Mouse (Mus musculus): ENCODE measurements around the gene Fam240b.
"Not testable (repeated sequence)": the region's sequence is repeated elsewhere in the genome, so short reads cannot be mapped to it uniquely, and the experiment has no call there.

The Fam240b gene

GRCm38 (mm10) chr13:64497692-64498091, at the start of gene Fam240b:
Gene Fam240b (minus strand): TSS chr13:64497792.
- DNase-seq (ENCODE audit: low spot score): no peak

GRCm38 (mm10) chr13:64530139-64530538, 32.5 kb upstream of the Fam240b start:
- DNase-seq (ENCODE audit: low spot score): no peak

GRCm38 (mm10) chr13:64526515-64527285, 29.1 kb upstream of the Fam240b start:
- peak; percentile 24 for DNase-seq (ENCODE audit: low spot score)

- DNase-seq (ENCODE audit: low spot score): no peak
Observed at GRCm38 (mm10) chr13:64514247-64514646, 16.7 kb upstream of the Fam240b start.

- no peak for DNase-seq (ENCODE audit: low spot score)
Observed at GRCm38 (mm10) chr13:64511616-64512015, 14.0 kb upstream of the Fam240b start.

- no peak for DNase-seq (ENCODE audit: low spot score)
Observed at GRCm38 (mm10) chr13:64507361-64507760, 9.8 kb upstream of the Fam240b start.

- DNase-seq (ENCODE audit: low spot score): no peak
Observed at GRCm38 (mm10) chr13:64502833-64503232, 5.2 kb upstream of the Fam240b start.

- no peak for DNase-seq (ENCODE audit: low spot score)
Observed at GRCm38 (mm10) chr13:64493586-64493985, 4.0 kb downstream of the Fam240b start.

GRCm38 (mm10) chr13:64489886-64490285, 7.7 kb downstream of the Fam240b start:
- DNase-seq (ENCODE audit: low spot score): no peak

GRCm38 (mm10) chr13:64479960-64480359, 17.6 kb downstream of the Fam240b start:
- no peak for DNase-seq (ENCODE audit: low spot score)

- no peak for DNase-seq (ENCODE audit: low spot score)
Observed at GRCm38 (mm10) chr13:64477968-64478367, 19.6 kb downstream of the Fam240b start.

GRCm38 (mm10) chr13:64467886-64468285, 29.7 kb downstream of the Fam240b start:
- no peak for DNase-seq (ENCODE audit: low spot score)

- no peak for DNase-seq (ENCODE audit: low spot score)
Observed at GRCm38 (mm10) chr13:64465166-64465565, 32.4 kb downstream of the Fam240b start.

GRCm38 (mm10) chr13:64462581-64462980, 35.0 kb downstream of the Fam240b start:
- DNase-seq (ENCODE audit: low spot score): no peak

GRCm38 (mm10) chr13:64458181-64458580, 39.4 kb downstream of the Fam240b start:
- DNase-seq (ENCODE audit: low spot score): no peak

GRCm38 (mm10) chr13:64457225-64457978, 40.2 kb downstream of the Fam240b start:
- DNase-seq (ENCODE audit: low spot score): not testable (repeated sequence)

GRCm38 (mm10) chr13:64450001-64450794, 47.4 kb downstream of the Fam240b start:
- DNase-seq (ENCODE audit: low spot score): no peak

- DNase-seq (ENCODE audit: low spot score): no peak
Observed at GRCm38 (mm10) chr13:64448729-64449128, 48.9 kb downstream of the Fam240b start.

GRCm38 (mm10) chr13:64447947-64448346, 49.6 kb downstream of the Fam240b start:
- no peak for DNase-seq (ENCODE audit: low spot score)

GRCm38 (mm10) chr13:64445254-64445920, 52.2 kb downstream of the Fam240b start:
- DNase-seq (ENCODE audit: low spot score): no peak

GRCm38 (mm10) chr13:64443263-64443894, 54.2 kb downstream of the Fam240b start:
- DNase-seq (ENCODE audit: low spot score): no peak

Data from layer of hippocampus, adult 9-10 months (tissue).